Mouse (Mus musculus) adrenal gland, postnatal 10 days (tissue): ENCODE data around the gene Pml. TPM values are rescaled to one million over a fixed set of nuclear protein-coding genes. Genes with fewer than 3 reads are reported as not detected.

ENCODE experiments used
- DNase-seq: peaks from one replicate; pipeline ENCODE4 v3.0.0; 2021; ENCODE audit warnings: mixed read lengths
- total RNA-seq, 2 experiments: library from RNA; stranded (reverse); gene quantifications; 2 replicates each; pipeline ENCODE4 v1.2.3; 2021

The Pml gene
- total RNA-seq, 2 experiments from 2014 or later: 21.8 to 25.6 TPM

DNA sequence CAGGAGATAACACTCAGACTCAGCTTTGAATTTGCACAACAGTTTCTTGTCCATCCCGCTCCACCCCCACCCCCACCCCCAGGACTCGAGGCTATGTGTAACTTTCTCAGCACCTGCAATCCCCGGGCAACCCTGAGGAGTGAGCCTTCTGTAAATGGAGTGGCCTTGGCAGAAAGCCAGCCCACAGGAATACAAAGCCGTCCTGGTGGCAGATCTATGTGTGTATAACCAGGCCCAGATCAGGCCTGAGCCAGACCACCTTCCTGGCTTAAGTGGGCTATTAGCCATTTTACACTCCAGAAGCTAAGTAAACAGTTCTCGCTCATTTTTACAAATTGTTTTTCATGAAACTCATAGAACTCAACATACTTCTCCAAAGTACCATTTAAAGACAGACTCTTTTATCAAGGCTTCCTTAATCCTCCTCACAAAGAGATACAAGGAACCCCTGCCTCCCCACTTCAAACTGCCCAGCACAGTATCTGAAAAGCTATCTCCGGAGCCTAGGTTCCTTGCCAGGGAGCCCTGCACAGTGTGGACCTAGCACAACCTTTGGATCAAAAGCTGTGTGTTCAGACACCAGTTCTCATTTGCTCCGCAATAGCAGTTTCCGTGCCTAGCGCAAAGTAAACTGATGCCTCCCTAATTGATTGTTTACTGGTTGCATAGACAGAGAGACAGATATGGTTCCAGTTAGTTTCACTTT lies 7.7 kb downstream of the Pml start:
- peak; percentile 73 for DNase-seq

DNA sequence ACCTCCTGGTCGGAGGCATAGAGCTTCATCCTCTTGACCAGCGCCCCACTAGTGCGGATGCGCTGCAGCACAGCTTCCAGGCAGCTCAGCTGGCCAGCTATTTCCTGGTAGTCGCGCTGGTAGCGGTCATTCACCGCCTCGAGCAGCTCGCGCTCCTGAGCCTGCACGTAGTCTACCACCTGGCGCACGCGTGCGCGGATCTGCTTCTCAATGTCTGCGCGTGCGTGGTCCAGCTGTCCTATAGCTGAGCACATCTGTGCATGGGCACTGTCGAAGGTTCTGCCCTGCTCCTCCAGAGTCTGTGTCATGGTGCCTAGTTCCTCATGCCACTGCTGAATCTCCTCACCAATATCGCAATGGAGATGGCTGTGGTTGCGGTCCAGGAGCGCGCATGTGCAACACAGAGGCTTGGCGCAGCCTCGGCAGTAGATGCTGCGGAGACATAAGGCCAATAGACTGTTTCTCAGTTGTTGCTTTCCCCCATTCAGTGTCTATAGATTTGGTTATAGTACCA lies 15.0 kb downstream of the Pml start:
- DNase-seq: no peak

- no peak for DNase-seq
Measured at GRCm38 (mm10) chr9:58232374-58232773, 17.2 kb downstream of the Pml start.

DNA sequence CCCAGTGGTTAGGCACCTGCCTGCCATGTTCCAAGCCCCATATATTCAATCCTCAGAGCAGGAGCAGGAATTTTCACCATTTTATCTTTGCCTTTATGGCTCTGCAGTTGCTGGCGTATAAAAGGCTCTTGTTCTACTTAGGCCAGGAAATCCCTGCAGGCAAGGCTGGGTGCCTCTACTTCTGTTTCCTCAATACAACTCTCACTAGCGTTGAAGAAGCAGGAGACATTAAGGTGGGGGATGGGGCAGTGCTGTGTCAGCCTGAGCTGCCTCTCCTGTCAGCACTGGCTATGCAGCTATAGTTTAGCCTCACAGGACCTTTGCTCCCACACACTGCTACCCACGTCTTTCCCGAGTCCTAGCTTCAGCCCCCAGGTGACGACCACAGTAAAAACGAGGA lies 17.8 kb downstream of the Pml start:
- DNase-seq: no peak

- no peak for DNase-seq
Measured at GRCm38 (mm10) chr9:58228777-58229466, 20.7 kb downstream of the Pml start.

- DNase-seq: peak; percentile 78
Measured at GRCm38 (mm10) chr9:58225915-58226913, 23.4 kb downstream of the Pml start.

DNA sequence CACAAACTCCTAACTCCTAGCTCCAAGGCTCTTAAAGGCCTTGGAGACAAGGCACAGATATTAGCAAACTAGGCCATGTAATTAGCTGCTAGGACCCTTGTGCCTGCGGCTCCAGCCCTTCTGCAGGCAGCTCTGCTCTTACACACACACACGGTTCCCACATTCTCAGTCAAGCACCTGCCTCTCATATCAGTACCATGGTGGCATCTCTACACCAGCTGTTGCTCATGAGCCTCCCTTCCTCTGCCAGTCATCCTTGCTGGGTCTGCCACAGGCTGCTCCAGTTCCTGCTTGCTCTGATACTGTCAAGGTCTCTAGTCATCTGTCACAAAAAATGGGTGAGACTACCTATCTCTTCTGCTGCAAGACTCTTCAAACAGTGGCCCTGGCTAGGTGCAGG lies 25.2 kb downstream of the Pml start:
- no peak for DNase-seq

DNA sequence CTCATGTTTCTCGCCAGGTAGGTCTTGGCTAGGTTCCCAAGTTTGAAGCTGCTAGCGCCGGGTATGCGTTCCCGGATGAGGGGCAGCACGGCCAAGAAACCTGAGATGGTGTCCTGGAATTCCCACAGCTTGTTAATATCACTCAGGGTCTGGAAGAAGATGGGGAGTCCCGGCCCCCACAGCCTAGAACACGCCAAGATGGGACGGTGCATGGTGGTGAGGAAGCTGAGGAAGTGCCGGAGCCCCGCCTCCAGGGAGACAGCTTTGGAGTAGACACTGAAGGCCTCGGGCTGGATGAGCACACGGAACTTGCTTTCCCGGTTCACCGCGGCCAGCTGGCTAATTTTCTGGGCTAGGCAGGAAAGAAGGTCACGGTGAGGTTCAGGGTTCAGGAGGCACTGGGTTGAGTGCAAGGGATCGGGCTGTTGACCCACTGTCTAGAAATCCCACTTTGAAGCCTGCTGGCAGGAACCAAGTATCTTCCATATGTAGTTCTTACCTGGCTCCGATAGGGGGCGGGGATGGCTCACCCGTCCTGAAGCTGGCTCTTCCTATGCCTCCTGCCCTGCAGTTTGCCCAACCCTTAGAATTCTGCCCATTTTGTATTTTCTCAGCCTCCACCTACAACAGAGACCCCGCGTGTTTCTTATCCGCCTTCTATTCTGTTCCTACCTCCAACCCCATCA lies 29.2 kb downstream of the Pml start:
- DNase-seq: peak; percentile 61

- DNase-seq: no peak
Measured at GRCm38 (mm10) chr9:58218539-58218938, 31.0 kb downstream of the Pml start.

DNA sequence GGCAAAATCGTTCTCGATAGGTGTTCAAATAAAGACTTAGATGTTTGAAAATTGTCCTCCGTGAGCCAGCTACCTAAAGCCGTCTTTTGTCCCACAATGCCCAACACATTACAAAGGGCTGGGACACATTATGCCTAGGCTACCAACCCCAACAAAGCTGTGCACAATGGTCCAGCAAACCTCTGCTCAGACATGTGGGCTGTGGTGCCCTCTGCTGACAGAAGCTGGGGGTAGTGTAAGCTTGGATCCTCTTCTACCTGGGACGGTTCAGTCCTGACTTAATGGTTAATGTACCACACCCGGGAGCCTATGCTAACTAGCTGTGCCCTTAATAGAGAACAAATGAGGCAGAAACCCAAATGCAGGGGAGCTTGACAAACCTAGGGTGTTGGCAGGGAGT lies 33.2 kb downstream of the Pml start:
- DNase-seq: peak; percentile 62

DNA sequence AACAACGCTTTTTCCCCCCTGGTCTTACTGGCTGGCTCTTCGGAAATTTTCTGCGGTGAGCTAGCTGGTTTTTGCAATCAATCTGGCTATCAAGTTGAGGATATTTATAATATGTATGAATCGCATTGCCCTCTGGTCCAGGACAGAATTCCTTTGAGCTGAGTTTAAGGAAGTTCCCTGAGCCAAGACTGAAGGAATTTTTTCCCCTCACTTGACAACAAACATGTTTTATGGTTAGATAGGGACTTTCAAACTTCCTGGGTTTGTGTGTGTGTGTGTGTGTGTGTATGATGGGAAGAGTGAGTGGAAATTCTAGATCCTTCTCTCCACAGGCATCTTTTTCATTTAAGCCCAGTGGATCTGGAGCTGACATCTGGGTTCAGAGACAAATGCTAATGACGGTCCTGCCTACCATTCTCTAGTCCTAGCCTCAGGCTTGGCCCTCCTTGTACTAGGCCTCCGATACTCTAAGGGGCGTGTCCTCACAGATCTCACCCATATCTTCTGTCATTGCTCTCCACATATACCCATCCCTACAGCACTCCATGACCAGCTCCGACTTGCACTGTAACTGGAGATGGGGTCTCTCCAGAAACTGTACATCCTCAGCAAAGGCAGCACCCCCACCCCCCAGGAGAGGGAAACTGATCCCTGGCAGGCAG lies 34.9 kb downstream of the Pml start:
- no peak for DNase-seq

DNA sequence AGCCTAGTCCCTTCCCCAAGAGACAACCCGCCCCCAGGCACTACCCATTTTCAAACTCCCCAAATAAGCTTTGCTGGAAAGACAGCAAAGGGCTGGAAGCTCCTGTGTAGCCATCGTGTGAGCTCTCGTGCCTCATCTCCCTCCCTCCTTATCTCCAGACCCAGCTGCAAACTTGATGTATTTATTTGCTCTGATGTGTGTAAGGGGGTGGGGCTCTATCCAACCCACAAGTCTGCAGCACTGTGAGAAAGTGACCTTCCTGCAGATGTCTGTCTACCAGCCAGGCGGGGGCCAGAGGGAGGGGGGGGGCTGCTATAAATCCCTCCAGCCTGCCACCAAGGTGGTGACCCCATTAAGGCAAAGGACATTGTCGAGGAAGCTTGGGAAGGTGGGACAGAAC lies 35.7 kb downstream of the Pml start:
- no peak for DNase-seq

DNA sequence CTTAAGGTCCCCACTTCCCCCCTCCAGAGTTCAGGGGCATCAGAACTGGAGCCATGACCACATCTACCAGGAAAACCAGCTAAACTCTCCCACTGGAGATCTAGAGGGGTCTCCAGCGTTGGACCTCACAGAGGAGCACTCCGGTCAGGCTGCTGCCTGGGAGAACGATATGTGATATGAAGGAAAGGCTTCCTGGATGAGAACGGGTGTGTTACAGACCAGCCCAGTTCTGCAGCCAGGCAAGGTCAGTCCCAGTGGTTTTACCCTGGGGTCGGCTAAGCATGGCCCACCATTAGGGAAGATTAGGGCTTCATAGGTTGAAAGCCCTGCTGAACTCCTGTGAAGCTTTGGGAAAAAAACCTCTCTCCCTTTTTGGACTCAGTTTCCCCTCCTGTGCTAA lies 36.2 kb downstream of the Pml start:
- DNase-seq: no peak

DNA sequence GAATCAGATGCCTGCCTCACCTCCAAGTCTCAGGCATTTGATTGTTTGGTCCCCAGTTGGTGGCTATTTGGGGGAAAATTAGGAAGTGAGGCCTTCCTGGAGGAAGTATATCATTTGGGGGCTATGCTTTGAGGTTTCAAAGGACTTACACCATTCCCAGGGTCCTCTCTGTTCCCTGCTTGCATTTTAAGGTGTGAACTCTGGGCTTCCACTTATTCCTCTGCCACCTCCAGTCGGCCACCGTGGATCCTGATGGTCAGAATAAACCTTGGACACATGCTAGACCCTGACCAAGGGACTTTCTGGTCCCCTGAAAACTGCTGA lies 39.3 kb downstream of the Pml start:
- no peak for DNase-seq

DNA sequence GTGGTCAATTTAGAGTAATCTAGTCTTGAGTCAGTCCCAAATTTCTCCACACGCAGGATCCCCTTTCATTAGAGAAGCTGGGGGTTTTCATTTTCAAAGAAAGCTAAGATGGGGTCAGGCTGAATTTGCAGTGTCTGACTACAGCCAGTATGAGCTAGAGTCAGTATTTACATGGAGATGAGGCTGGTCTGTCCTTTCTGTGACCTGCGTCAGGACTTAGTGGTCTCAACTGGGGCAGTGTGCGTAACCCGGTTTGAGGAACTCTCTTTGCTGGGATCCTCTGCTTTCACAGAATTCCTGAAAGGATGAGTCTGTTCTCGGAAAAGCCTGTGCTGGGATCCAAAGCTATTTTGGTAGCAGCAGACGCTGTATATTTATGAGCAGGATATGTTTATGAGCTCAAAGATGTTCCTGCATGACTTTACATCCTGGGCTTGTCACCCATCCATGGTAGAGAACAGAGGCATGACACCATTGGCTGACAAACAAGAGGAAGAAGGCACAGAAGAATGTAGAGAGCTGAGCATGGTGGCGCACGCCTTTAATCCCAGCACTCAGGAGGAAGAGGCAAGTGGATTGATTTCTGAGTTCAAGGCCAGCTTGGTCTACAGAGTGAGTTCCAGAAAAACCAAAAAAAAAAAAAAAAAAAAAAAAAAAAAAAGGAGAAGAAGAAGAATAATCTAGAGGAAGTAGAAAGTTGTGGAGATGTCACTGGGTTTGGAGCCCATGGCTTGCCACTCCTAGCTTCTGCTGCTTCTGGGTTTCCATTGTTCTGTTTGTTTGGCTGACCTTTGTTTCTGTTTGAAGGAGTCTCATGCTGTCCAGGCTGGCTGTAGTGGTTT lies 39.9 kb downstream of the Pml start:
- no peak for DNase-seq

- no peak for DNase-seq
Measured at GRCm38 (mm10) chr9:58206013-58206412, 43.6 kb downstream of the Pml start.

- DNase-seq: peak; percentile 98
Measured at GRCm38 (mm10) chr9:58204448-58205000, 45.1 kb downstream of the Pml start.

- peak; percentile 80 for DNase-seq
Measured at GRCm38 (mm10) chr9:58203516-58204447, 45.8 kb downstream of the Pml start, which contains the start of the genes Islr and Islr2. TSS of gene Islr (minus strand) at chr9:58204306. TSS of gene Islr2 (minus strand) at chr9:58204319.
